Mouse (Mus musculus): ENCODE results near the gene Tas2r144. TPM values are rescaled to one million over a fixed set of nuclear protein-coding genes. Genes with fewer than 3 reads are reported as not detected.
A peak's percentile ranks its signal among the peaks of the same experiment; 100 is the strongest.

Tas2r144 gene
- not detected for total RNA-seq (2021)
- long read RNA-seq, experiment 1 = 0 reads
- long read RNA-seq, experiment 2 = 0 reads

- DNase-seq = no peak
Observed at GRCm38 (mm10) chr6:42215028-42215427, at the start of gene Tas2r144. Tas2r144 (plus strand) TSS chr6:42215328.

- no peak for DNase-seq
Observed at GRCm38 (mm10) chr6:42182462-42182861, 32.7 kb upstream of the Tas2r144 start.

- no peak for DNase-seq
Observed at GRCm38 (mm10) chr6:42186230-42186629, 28.9 kb upstream of the Tas2r144 start.

GRCm38 (mm10) chr6:42197710-42198109, 17.4 kb upstream of the Tas2r144 start:
- no peak for DNase-seq

GRCm38 (mm10) chr6:42199498-42199897, 15.6 kb upstream of the Tas2r144 start:
- DNase-seq = no peak

GRCm38 (mm10) chr6:42222286-42222685, 7.2 kb downstream of the Tas2r144 start:
- no peak for DNase-seq

GRCm38 (mm10) chr6:42225046-42225445, 9.9 kb downstream of the Tas2r144 start:
- DNase-seq = no peak

- no peak for DNase-seq
Observed at GRCm38 (mm10) chr6:42227240-42228101, 12.3 kb downstream of the Tas2r144 start.

- no peak for DNase-seq
Observed at GRCm38 (mm10) chr6:42229610-42230009, 14.5 kb downstream of the Tas2r144 start.

GRCm38 (mm10) chr6:42231191-42231590, 16.1 kb downstream of the Tas2r144 start:
- DNase-seq = no peak

GRCm38 (mm10) chr6:42237276-42237805, 22.2 kb downstream of the Tas2r144 start:
- no peak for DNase-seq

- DNase-seq = no peak
Observed at GRCm38 (mm10) chr6:42241311-42242045, 26.4 kb downstream of the Tas2r144 start.

- peak; percentile 81 for DNase-seq
Observed at GRCm38 (mm10) chr6:42245711-42246353, 30.7 kb downstream of the Tas2r144 start, which contains the start of gene Gstk1. Gstk1 (plus strand) TSS chr6:42245935.

GRCm38 (mm10) chr6:42247173-42247572, 32.0 kb downstream of the Tas2r144 start:
- no peak for DNase-seq

GRCm38 (mm10) chr6:42247981-42248380, 32.9 kb downstream of the Tas2r144 start:
- no peak for DNase-seq

GRCm38 (mm10) chr6:42251791-42252190, 36.7 kb downstream of the Tas2r144 start:
- no peak for DNase-seq

GRCm38 (mm10) chr6:42253103-42253502, 38.0 kb downstream of the Tas2r144 start:
- no peak for DNase-seq

GRCm38 (mm10) chr6:42257303-42257863, 42.3 kb downstream of the Tas2r144 start:
- peak; percentile 33 for DNase-seq

- no peak for DNase-seq
Observed at GRCm38 (mm10) chr6:42260430-42260829, 45.3 kb downstream of the Tas2r144 start.

- DNase-seq = no peak
Observed at GRCm38 (mm10) chr6:42261524-42262170, 46.5 kb downstream of the Tas2r144 start, which contains the start of gene Tmem139. Tmem139 (plus strand) TSS chr6:42261970.

- peak; percentile 98 for DNase-seq
Observed at GRCm38 (mm10) chr6:42264626-42265312, 49.6 kb downstream of the Tas2r144 start, which contains the start of gene Casp2. Casp2 (plus strand) TSS chr6:42264985.

Measured in gastrocnemius, postnatal 25 days (tissue).